Mouse (Mus musculus) gastrocnemius, postnatal 14 days (tissue): ENCODE measurements around the gene Map1b. TPM values are rescaled to one million over a fixed set of nuclear protein-coding genes. Genes with fewer than 3 reads are reported as not detected.

Experiments used
- DNase-seq: peaks from one replicate; pipeline ENCODE4 v3.0.0; 2021; ENCODE audit warnings: mixed read lengths
- intact Hi-C: fragments of 180-260 bp; cut with DNase I; formaldehyde crosslinking; loops from one replicate; pipeline ENCODE4 v1.15.1; 2025; ENCODE audit warnings: low total_unique reads
- total RNA-seq, 2 experiments: library from RNA; stranded (reverse); gene quantifications; 2 replicates each; pipeline ENCODE4 v1.2.3; 2021

Gene Map1b
- total RNA-seq, 2 experiments from 2014 or later, result 17.3 to 23.4 TPM

- no peak for DNase-seq
- intact Hi-C loops, result no loop called here
Measured at GRCm38 (mm10) chr13:99385911-99386310, 130.4 kb downstream of the Map1b start.

- intact Hi-C loops, result no loop called here
Measured at GRCm38 (mm10) chr13:99384555-99385203, 131.7 kb downstream of the Map1b start.

GRCm38 (mm10) chr13:99382373-99382772, 134.0 kb downstream of the Map1b start:
- intact Hi-C loops, result no loop called here
- DNase-seq, result no peak

More at GRCm38 (mm10) chr13:99384555-99385203, 131.7 kb downstream of the Map1b start:
- no peak for DNase-seq

GRCm38 (mm10) chr13:99378223-99378622, 138.1 kb downstream of the Map1b start:
- intact Hi-C loops, result loop anchor here (5.0 to 10.0 kb wide), 2 partner anchors 109 to 137 kb away; partner anchors contain the start of gene Map1b
- no peak for DNase-seq

- no peak for DNase-seq
- intact Hi-C loops, result loop anchor here (5.0 to 10.0 kb wide), 2 partner anchors 110 to 138 kb away; partner anchors contain the start of gene Map1b
Measured at GRCm38 (mm10) chr13:99377055-99377454, 139.3 kb downstream of the Map1b start.

- intact Hi-C loops, result loop anchor here (5.0 to 10.0 kb wide), 2 partner anchors 112 to 139 kb away; partner anchors contain the start of gene Map1b
- peak; percentile 78 for DNase-seq
Measured at GRCm38 (mm10) chr13:99375550-99375949, 140.8 kb downstream of the Map1b start.

GRCm38 (mm10) chr13:99374191-99374590, 142.1 kb downstream of the Map1b start:
- no peak for DNase-seq
- intact Hi-C loops, result loop anchor here (10.0 kb wide), 1 partner anchor 141 kb away; the partner anchor contains the start of gene Map1b

GRCm38 (mm10) chr13:99373684-99374083, 142.7 kb downstream of the Map1b start:
- no peak for DNase-seq
- intact Hi-C loops, result loop anchor here (10.0 kb wide), 1 partner anchor 141 kb away; the partner anchor contains the start of gene Map1b

Other genes with a start within 250 kb of the Map1b start
- 10 to 100 TPM; 22.8 to 25.0 TPM for gene Ptcd2, start 171.8 kb downstream of the Map1b start, total RNA-seq
- 10 to 100 TPM; 26.4 to 29.3 TPM for gene Mrps27, start 171.8 kb downstream of the Map1b start, total RNA-seq